Mouse (Mus musculus): ENCODE measurements around the gene Lrrc4c.

Gene Lrrc4c

DNA sequence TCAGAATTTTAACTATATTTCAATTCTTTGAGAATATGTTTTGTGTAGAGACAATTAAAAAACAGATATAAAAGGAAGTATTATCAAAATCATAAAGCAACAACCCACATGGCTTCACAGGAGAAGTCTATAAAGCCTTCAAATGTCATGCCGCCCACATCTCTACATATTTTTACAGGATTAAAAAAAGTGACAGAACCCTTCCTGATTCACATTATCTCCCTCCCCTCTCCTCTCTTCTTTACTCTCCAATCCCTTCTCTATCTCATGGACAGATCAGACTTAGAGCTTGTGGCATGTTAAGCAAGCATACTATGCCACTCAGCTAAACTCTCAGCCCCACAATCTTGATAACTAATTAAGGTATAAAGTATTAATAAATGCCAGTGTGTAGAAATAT is 535.8 kb downstream of the Lrrc4c start:
- DNase-seq (ENCODE audit: low spot score): no peak

DNA sequence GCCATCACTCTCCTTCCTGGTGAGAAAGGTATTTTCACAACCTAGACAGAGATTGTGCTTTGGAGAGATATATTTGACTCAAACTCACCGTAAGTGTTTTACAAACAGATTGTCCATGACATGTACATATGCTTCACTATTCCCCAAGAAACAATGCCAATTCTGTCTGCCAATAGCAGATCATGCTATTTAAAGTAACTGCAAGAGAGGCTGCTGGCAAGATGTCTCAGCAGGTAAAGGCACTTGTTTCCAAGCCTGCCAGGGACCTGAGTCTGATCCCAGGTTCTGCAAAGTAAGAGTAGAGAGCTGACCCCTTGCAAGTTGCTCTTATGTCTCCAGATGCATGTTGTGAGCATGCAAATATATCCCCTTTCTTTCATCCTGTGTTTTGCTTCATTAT is 558.1 kb downstream of the Lrrc4c start:
- no peak for DNase-seq (ENCODE audit: low spot score)

DNA sequence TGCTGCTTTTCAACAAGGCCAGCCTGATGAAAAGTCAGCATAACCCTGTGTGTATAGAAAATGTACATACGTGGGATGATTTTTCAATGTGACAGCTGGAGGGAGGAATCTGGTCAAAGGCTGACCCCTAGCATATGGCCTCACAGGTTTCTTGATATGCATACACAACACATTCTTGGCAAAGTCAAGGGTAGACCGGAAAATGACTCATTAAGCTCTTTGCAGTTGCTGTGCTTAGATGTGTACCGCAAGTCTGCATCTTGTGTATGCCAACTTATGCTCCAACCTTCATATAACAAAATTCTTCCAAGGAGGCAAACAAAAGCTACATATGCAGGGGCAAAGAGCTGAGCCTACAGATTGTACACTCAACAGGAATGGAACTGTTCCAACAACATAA is 631.6 kb downstream of the Lrrc4c start:
- DNase-seq (ENCODE audit: low spot score): no peak

DNA sequence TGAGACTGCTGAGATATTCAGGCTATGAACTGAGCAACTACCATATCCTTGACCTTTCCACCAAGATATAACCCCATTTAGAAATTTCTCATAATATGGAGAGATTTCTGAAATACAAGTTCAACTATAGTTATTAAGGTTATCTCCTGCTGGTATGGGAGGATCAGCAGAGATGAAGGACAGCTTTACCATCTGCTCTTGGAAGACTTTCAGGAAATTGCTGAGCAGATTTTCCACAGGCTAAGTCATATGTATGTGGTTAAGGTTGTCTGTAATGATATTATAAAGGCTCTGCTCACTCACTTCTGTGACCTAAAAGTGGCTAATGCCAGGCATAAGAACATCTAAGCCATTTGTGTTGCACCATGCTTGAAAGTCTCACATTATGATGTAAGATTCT is 681.6 kb downstream of the Lrrc4c start:
- no peak for DNase-seq (ENCODE audit: low spot score)

DNA sequence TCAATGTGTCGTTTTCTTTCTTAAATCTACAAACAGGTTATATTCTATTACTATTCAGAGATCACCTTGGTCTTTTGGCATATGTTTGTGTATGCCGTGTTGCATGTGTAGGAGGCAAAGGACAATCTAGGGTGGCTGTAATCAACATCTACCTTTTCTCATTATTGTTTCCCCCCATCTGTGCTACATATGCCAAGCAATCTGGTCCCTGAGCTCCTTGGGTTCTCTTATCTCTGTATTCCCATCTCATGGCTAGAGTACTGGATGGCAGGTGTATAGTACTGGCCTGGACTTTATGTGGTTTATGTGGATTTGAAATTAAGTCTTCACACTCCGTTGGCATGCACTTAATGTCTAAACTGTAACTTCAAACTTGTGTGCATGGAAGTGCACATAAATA is 700.4 kb downstream of the Lrrc4c start:
- no peak for DNase-seq (ENCODE audit: low spot score)

DNA sequence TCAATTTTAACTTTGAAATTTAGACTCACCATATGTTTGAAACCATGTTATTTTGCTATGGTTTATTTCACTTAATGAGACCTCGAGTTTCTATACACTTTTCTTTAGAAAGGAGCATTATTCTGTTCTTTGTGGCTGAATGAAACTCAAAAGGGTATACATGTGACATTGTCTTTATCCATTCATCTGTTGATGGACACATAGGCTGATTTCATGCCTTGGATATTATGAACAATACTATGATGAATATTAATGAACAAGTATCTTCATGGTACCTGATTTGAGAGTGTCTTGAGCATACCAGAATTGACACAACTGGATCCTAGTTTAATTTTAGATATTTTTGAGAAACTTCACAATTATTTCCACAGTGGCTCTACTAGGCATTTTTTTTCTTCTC is 709.0 kb downstream of the Lrrc4c start:
- DNase-seq (ENCODE audit: low spot score): no peak

DNA sequence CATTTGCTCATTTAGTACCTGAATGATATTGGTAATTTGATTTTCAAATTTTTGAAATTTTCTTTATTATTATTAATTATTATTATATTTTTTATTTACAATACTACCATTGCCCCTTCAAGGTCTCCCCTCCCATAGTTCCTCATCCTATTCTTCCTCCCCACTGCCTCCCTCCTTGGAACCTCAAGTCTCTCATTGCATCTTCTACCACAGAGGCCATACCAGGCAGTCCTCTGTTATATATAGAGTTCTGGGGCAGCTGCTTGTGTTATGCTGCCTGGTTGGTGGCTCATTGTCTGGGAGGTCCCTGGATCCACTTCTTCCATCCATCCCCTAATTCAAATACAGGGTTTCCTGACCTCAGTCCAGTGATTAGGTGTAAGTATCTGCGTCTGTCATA is 709.6 kb downstream of the Lrrc4c start:
- no peak for DNase-seq (ENCODE audit: low spot score)

DNA sequence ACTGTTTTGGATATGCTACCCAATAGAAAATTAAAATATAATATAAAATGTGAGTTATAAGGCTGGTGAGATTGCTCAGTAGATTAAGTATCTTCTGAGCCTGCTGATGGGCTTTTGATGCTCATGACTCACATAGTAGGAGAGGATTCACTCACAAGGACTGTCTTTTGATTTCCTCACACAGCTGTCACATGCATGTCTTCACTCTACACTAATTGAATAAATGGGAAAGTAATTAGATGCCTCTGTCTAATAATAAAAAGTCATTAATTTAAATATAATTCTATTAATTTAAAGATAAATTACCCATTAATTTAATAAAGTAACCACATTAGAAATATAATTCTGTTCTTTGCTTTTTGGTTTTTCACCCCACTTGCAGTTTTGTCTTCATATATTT is 718.4 kb downstream of the Lrrc4c start:
- no peak for DNase-seq (ENCODE audit: low spot score)

DNA sequence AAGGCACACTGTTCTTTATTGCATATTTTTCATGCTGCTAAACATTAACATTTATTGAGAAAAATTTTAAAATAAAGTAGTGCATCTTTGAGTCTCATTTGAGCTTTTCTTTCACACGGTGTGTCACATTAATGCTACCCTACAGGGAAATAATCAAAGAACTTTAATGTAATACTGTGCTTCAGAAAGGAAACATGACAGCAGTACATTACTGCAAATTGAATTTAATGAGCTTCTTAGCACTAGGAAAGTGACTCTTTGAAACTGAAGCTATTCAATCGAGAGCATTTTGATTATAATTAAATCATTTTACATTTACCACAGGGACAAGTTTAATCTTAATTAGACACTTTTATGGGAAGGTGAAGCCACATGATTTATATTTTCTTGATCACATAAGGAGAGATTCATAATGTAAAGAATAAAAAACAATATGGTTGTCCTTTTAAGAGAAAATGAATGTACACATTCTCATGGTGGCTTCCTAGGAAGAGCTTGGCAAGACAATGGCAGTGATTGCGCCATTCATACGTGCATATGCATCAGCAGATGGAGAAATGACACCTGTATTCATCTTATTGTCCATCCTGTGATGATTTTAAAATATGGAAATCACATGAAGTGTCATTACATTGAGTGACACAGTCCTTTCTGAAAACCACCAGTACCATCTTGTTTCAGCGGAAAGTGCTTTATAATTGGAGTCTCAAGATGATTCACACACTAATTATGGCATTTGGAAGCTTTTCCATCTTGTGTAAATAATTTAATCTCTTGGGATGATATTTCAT is 719.2 kb downstream of the Lrrc4c start:
- DNase-seq (ENCODE audit: low spot score): no peak

DNA sequence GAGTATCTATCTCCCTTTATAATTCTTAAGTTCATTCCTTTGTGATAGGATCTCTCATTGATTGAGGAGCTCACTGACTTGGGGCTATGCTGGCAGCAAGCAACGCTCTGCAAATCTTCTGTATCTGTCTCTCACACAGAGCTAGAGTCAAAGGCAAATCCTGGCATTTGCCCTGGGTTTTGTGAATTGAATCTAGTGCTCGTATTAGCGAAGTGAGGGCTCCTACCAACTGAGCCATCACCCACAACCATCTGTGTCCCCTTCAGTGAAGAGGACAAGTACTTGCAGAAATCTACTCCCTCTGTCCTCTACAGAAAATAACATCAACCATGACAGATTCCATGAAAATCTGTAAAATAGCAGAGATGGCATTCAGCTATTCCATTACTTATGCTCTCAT is 726.0 kb downstream of the Lrrc4c start:
- DNase-seq (ENCODE audit: low spot score): no peak

DNA sequence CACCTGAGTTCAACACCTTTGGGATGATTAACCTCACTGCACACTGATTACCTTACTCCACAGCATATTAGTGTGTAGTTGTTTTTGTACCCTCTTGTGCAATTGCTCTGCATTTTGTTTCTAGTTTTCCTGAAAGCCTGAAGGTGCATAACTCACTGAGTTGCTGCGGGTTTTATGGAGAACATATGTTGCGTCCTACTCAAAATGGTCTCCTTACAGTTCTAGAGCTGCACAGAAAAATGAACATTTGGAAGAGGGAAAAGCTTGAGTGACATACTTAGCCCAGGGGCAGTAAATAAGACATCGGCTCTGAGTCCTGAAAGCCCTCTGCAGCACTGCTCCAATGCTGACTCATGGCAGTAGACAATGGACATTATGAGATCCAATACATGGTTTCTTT is 727.7 kb downstream of the Lrrc4c start:
- no peak for DNase-seq (ENCODE audit: low spot score)

DNA sequence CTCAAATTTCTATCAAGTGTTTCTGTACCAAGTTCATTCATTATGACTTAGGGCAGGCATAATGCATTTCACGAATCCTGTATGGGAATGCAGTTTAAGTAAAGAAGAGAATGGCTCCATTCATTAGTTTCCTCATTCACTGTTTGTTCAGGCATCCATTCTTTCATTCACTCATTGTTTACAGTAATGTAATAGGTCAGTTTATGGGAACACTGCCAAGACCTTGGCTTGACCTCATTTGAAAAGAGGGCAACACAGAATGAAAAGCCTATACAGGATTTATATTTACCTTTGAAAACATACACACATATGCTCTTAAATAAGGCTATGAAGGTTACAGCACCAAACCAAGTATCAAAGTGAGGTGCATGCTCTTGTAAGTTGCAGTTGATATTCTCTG is 762.2 kb downstream of the Lrrc4c start:
- no peak for DNase-seq (ENCODE audit: low spot score)

DNA sequence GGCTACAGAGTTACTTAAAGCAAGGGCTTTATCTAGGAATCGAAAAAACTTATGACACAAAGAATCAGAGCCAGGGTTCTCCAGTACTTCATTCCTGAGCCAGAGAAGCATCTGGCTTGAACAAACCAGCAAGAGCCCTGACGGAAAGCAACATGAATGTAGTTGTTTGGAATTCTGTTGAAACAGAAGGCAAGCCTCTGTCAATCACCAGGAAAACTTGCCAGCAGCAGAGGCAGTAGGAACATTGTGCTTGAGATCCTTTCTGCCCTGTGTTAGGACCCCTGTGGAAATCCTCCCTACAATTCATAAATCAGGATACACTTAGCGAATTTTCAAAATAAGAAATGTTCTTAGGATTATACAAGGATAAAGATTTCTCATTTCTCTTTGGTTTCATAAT is 780.0 kb downstream of the Lrrc4c start:
- no peak for DNase-seq (ENCODE audit: low spot score)

DNA sequence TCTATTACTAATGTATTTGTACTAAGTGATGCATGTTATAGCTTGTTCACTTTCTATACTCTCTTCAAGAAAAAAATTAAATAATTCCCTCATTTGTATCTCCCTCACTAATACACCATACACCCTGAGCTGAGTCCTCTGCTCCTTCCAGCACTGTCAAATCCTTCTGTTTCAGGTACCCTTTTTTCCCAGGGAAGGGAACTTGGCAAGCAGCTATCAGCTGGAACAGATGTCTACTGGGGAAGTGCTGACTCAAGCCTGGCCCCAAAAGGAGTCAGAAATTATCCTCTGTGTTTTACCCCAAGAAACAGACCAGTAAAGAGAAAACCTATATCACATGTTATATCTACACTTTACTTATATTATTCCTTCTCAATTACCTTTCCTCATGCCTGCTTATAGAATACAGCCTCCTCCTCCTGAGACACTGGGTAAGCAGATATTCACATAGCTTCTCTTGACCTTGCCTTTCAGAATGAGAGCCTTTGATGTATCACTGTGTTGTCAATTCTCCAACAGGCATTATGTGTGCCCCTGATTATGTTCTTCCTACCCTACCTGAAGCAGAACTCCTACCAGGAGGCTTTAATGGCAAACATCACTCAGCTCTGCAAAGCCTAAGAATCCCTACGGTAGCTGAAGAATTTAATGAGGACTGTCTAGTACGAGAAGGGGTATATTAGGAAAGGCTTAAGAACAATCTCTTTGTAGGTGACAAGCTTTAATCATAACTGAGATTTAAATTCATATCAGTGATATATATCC is 785.6 kb downstream of the Lrrc4c start:
- no peak for DNase-seq (ENCODE audit: low spot score)

DNA sequence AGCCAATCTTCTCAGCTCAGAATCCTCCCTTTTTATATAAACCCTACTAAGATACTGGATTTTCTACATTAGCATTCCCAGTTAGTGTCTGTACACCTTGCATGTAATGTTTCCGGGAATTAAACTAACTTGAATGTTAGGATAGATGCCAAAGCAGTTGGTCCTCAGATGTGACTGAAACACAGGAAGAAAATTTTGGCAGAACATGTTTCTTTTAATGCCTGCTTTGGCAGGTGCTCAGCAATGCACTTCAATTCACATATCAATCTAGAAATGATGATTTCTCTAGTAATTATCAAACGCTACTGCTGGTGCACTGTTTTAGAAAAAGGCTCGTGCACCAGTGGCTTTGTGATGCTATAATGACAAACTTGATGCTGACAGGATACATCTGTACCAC is 806.3 kb downstream of the Lrrc4c start:
- DNase-seq (ENCODE audit: low spot score): no peak

DNA sequence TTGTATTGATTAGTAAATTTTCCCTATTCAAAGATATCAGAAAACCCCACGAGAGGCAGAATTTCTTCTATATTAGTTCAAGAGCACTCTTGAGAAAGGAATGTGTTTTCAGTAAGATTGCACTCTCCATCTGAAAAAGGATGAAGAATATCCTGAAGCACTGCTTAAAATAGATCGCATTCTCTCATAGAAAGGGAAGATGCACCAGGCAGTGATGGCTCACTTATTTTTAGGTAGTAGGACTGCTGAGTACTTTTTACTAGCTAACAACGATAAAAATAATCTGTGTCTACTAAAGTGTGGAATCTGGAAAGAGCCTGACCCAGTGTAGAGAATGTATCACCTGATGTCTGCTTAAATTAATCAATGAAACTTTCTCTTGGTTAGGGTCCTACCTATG is 820.5 kb downstream of the Lrrc4c start:
- no peak for DNase-seq (ENCODE audit: low spot score)

DNA sequence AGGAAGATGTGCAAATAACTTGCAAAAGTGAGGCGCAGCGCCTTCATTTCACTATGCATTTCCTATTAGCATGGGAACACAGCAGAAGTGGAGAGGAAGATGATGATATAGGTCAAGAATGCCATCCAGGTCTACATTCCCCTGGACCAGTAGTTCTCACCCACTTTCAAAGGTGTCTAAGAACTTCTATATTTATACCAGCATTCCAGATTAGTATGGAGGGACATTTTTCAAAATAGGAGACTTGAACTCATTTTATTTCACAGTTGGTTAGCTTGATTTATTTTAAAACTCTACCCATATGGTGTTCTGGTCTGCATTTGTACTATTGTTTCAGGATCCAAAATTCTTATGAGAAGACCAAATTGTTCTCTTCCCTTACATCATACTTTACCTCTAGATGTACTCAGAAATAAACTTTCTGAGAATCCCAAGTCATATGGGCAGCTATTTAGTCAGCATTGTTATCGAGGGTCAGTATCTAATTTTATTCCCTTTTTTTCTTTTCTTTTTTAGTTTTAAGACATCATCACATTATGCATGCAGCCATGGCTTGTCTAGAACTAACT is 833.7 kb downstream of the Lrrc4c start:
- DNase-seq (ENCODE audit: low spot score): no peak

DNA sequence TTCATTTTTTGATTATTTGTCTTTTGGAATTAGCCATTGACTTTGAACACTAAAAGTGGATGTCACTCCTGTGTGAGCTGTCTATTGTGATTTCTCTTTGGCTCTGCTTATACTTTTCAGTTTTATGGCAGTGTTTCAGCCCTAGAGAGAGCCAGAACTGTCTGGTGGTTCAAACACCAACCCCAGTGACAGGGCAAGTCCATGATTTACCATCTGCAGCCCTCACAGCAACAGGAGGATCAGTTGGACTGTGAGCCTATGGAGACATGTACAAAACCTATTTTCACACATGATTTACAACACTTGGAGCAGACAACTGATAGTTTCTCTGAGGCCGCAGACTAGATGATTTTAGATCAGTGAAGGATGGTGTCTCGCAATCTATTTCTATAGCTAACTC is 847.8 kb downstream of the Lrrc4c start:
- DNase-seq (ENCODE audit: low spot score): no peak

DNA sequence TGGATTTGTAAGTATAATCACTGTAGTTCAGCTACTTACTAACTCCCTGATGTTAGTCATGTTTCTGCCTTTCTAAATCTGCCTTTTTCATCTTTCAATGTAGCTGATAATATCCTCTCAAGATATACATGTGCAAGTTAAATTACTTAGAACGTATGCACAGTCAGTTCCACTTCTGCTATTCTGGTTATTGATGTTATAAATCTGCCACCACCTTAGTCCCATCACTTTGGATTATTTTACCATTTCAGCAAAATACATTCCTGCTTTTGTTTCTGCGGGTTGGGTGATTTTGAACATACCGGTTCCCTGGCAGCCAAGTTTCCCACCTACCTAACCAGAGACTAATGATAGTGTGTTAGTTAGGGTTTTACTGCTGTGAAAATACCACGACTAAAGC is 860.4 kb downstream of the Lrrc4c start:
- DNase-seq (ENCODE audit: low spot score): no peak

DNA sequence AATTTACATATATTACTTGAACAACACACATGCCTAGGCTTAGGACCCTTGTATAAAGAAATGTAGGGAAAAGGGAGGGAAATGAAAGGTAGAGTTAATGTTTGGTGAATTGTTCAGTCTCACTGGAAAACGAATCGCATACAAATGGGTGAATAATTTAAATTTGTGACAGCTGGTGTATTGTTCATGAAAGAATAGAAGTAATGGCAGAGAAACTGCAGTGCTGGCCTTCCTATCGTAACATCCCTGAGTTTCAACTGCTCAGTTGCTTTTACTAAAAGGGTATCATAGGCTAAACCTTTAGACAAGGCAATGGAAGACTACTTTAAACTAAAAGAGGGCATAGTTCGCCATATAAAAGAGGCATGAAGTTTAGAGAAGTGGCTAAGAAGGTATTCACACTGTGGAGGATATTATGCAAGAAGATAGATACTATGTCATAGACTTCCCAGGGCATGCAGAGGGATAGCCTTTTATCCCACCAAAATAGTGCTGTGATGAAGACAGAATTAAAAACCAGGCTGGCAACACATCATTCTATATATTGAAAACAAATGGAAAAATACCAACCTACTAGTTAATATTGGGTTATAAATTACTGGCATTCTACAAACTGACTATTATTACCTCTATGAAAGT is 879.1 kb downstream of the Lrrc4c start:
- DNase-seq (ENCODE audit: low spot score): no peak

DNA sequence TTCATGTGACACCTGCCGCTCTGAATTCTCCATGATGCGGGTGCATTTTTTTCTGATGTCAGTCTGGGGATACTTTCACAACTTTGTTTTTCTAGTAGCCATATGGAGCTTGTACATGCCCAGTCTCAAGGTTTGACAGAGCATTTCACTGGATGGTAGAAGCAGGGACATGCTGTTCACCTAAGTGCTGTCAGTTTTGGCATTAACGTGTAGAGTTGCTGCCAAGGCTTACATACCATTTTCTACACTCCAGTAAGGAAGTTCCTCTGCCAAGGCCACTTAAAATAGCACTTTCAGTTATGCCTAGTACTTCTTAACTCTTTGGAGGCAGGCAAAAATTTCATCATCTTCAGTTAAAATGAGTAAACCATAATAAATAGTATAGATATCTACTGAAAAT is 915.0 kb downstream of the Lrrc4c start:
- no peak for DNase-seq (ENCODE audit: low spot score)

DNA sequence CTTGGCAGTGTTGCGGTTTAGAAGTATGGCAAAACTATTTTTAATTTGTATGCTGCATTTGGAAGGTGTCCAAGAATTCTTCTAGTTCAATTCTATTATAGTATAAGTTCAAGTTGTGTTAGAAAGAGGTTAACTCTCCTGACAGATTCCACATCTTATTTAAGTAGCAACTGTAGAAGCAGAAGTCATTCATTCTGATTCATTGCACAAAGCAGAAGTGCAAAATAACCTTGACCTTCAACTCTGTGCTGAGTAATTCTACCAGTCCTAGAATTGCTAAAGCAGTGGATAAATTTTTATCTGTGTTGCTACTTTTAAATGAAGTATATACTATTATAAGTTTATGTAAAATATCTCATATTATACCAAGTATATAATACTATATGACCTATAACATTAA is 916.1 kb downstream of the Lrrc4c start:
- DNase-seq (ENCODE audit: low spot score): no peak

DNA sequence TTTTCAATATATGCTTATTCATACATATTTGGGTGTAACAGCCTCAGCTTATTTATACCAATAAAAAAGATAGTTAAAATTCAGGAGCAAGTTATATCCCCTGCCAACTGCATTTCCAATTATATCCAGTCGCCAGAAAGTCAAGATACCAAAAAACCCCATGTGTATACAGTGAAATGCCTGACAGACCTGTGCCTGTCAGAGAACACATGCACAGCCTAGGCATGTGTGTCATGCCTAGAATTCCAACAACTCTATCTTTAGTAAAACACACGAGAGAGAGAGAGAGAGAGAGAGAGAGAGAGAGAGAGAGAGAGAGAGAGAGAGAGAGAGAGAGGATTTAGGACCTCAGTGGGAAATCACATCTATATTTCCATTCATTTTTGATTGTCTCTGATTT is 956.7 kb downstream of the Lrrc4c start:
- no peak for DNase-seq (ENCODE audit: low spot score)

Data from spleen, adult 12 weeks (tissue).